Mouse (Mus musculus): ENCODE results near the gene Fer.

GRCm38 (mm10) chr17:63839636-63840269, 23.1 kb upstream of the Fer start:
- TF ChIP-seq CTCF (IDR thresholded peaks at IDR 0.05), result 0 out of 2 replicates have a peak, but pooled peaks have one; percentile 22
- TF ChIP-seq EP300 (IDR thresholded peaks at IDR 0.05), result no peak

Data from lung, postnatal 0 days (tissue).